Mouse (Mus musculus): ENCODE measurements around the gene Snx13. TPM values are rescaled to one million over a fixed set of nuclear protein-coding genes. Genes with fewer than 3 reads are reported as not detected.

Snx13 gene
- polyA plus RNA-seq, 1 experiment from 2014 or later, result 28.5 TPM

DNA sequence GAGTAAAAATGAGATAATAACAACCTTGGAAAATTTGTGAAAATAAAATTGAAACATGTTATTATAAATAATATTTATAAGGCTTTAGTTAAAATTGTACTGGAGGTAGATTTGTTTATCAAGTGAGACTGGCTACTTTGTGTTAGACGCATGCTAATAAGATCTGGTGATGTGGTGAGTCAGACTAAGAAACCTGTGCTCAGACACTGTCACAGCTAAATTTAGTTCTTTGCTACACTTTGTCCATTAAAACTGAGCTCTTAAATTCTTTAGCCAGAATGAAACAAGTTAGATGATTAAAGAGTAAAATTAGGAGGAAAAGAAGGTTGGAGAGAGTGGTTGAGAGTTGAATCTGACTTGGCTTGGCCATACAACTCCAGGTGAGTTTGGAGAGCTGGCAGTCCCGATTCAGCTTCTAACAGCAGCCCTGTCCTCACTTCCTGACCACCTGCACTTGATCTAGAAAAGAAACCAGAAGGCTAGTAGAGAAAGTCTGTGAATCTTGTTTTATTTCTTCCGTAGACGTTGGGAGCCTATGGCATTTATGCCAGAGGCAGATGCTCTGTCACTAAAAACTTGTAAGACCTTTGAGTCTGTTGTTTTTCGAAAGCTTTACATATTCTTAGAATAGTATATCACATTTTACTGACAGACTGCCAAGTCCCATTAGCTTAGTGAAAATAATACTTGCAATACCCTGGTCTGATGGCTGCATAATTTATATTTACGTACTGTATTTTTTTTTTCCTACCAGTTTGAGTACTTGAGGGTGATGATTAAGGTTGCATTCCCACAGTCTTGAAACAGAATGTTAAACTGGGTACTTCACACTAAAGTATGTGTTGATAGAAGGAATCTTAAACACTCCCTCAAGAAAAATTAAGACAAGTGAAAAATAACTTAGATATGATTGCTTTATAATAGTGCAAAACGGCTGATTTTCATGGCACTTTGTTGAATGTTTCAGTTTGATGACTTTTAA is 8.4 kb downstream of the Snx13 start:
- no peak for ATAC-seq (ENCODE audit: insufficient read depth, low FRiP score)
- WGBS, result 68% methylated on average over 7 of the region's 7 CpGs
- no peaks in the 10 kb centered on the region for H3K36me3 ChIP-seq (ENCODE audit: control insufficient read depth, insufficient read depth, low read length)
- H3K9me3 ChIP-seq (replicated peaks; ENCODE audit: control insufficient read depth, low read length), result no peaks in the 10 kb centered on the region
- H3K27ac ChIP-seq (ENCODE audit: low read length), result no peak overlapping the region
- no peaks in the 10 kb centered on the region for H3K27me3 ChIP-seq (ENCODE audit: control insufficient read depth, insufficient read depth, low read length)
- H3K4me3 ChIP-seq (replicated peaks; ENCODE audit: low read length), result no peak overlapping the region
- no peak overlapping the region for H3K9ac ChIP-seq (ENCODE audit: low read length)
- H3K4me1 ChIP-seq (ENCODE audit: control insufficient read depth, insufficient read depth, low read length), result peaks cover 7% of the 10 kb centered on the region; the same call in 1 of the 2 replicates
- H3K4me2 ChIP-seq (ENCODE audit: low read depth, low read length), result no peak overlapping the region

DNA sequence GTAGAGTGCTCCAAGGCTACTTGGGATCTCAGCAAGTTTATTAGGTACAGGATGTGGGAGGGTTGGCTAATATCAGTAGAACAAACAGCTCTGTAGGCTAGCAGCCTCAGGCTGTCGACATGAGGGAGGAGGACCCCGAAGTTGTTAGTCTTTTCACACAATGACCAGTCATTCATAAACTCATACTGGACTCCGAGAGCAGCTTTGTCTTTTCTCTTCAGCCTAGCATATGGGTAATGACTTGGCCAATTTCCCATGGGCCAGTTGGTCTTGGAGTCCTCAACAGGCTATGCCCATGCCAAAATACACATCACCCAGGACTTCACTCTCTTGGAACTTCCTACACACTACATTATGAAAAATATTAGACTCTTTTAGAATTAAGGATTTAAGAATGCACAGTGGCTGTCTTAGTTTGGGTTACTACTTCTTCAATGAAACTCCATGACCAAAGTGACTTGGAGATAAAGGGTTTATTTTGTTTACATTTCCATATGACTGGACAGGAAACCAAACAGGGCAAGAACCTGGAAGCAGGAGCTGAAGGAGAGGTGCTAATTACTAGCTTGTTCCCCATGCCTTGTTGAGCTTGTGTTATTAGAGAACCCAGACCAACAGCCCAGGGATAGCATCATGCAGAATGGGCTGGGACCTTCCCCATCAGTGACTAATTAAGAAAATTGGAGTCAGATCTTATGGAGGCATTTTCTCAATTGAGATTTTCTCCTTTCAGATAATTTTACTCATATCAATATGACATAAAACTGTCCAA is 16.9 kb downstream of the Snx13 start:
- 52% methylated on average over 3 of the region's 3 CpGs for WGBS

DNA sequence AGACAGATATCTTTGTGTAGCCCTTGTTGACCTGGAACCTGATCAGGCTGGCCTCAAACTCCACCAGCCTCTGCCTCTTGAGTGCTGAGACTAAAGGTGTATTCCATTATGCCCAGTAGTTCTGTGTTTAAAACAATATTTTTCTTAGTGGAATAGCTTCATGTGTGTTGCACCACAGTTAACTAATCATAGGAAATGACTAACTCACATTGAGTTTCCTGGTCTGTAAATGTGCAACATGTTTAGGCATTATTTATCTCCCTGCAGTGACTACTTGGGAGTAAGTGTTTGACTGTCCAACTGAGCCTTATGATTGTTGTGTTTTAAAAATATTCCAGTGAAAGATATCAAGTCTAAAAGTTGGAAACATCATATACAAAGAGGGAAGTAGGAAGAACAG is 20.6 kb downstream of the Snx13 start:
- H3K27ac ChIP-seq (ENCODE audit: low read length), result no peak overlapping the region
- no peak overlapping the region for H3K4me3 ChIP-seq (replicated peaks; ENCODE audit: low read length)
- ATAC-seq (ENCODE audit: insufficient read depth, low FRiP score), result no peak
- H3K4me2 ChIP-seq (ENCODE audit: low read depth, low read length), result no peak overlapping the region
- H3K9ac ChIP-seq (ENCODE audit: low read length), result no peak overlapping the region
- no peaks in the 10 kb centered on the region for H3K9me3 ChIP-seq (replicated peaks; ENCODE audit: control insufficient read depth, low read length)
- H3K36me3 ChIP-seq (ENCODE audit: control insufficient read depth, insufficient read depth, low read length), result no peaks in the 10 kb centered on the region
- H3K4me1 ChIP-seq (ENCODE audit: control insufficient read depth, insufficient read depth, low read length), result no peaks in the 10 kb centered on the region
- H3K27me3 ChIP-seq (ENCODE audit: control insufficient read depth, insufficient read depth, low read length), result no peaks in the 10 kb centered on the region

More for the DNA sequence above, 16.9 kb downstream of the Snx13 start:
- no peaks in the 10 kb centered on the region for H3K27me3 ChIP-seq (ENCODE audit: control insufficient read depth, insufficient read depth, low read length)
- no peaks in the 10 kb centered on the region for H3K36me3 ChIP-seq (ENCODE audit: control insufficient read depth, insufficient read depth, low read length)
- H3K4me3 ChIP-seq (replicated peaks; ENCODE audit: low read length), result no peak overlapping the region
- H3K27ac ChIP-seq (ENCODE audit: low read length), result no peak overlapping the region
- no peak overlapping the region for H3K4me2 ChIP-seq (ENCODE audit: low read depth, low read length)
- no peak overlapping the region for H3K9ac ChIP-seq (ENCODE audit: low read length)
- no peak for ATAC-seq (ENCODE audit: insufficient read depth, low FRiP score)
- H3K9me3 ChIP-seq (replicated peaks; ENCODE audit: control insufficient read depth, low read length), result no peaks in the 10 kb centered on the region
- no peaks in the 10 kb centered on the region for H3K4me1 ChIP-seq (ENCODE audit: control insufficient read depth, insufficient read depth, low read length)

DNA sequence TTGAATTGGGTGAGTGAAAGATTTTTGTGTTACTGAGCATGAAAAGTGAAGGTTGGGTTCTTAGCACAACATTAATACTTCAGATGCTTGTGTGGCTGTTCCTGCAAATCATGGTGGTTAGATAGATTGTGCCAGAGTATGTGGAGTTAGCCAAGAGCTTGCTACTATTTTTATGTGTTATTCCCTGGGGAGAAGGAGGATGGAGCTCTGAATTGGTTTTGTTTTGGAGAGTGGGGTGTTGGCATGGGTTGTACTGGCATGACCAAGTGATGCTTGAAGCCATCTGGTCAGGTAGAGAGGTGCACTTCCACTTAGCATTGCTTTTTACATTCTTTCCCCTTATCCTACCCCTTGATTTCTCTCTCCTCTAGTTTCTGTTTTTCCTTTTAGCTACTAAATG is 24.4 kb downstream of the Snx13 start:
- H3K27me3 ChIP-seq (ENCODE audit: control insufficient read depth, insufficient read depth, low read length), result no peaks in the 10 kb centered on the region
- H3K9me3 ChIP-seq (replicated peaks; ENCODE audit: control insufficient read depth, low read length), result no peaks in the 10 kb centered on the region
- no peak overlapping the region for H3K27ac ChIP-seq (ENCODE audit: low read length)
- no peaks in the 10 kb centered on the region for H3K36me3 ChIP-seq (ENCODE audit: control insufficient read depth, insufficient read depth, low read length)
- no peak overlapping the region for H3K4me3 ChIP-seq (replicated peaks; ENCODE audit: low read length)
- H3K9ac ChIP-seq (ENCODE audit: low read length), result no peak overlapping the region
- H3K4me1 ChIP-seq (ENCODE audit: control insufficient read depth, insufficient read depth, low read length), result no peaks in the 10 kb centered on the region
- no peak overlapping the region for H3K4me2 ChIP-seq (ENCODE audit: low read depth, low read length)
- no peak for ATAC-seq (ENCODE audit: insufficient read depth, low FRiP score)

DNA sequence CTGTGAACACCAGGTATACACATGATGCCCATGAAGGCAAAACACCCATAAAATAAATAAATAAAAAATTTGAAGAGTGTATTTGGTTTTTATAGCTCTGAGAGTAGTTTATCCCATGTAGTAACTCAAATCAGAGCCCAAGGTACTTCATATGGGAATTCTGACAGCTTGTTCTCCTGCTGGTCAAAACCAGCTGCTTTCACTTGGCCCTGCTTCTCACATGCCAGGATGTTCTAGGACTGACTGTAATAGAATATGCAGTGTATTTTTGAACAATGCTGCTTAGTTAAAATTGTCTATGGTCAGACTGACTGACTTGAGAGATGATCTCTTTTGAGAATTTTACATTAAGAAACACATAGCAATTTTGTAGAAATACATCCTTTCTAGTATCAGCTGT is 25.2 kb downstream of the Snx13 start:
- Histone ChIP-seq H3K27me3 (ENCODE audit: control insufficient read depth, insufficient read depth, low read length) (no peaks in the 10 kb centered on the region), H3K9ac (ENCODE audit: low read length) (no peak overlapping the region), H3K27ac (ENCODE audit: low read length) (no peak overlapping the region), H3K36me3 (ENCODE audit: control insufficient read depth, insufficient read depth, low read length) (no peaks in the 10 kb centered on the region), H3K4me3 (replicated peaks; ENCODE audit: low read length) (no peak overlapping the region), H3K4me2 (ENCODE audit: low read depth, low read length) (no peak overlapping the region), H3K4me1 (ENCODE audit: control insufficient read depth, insufficient read depth, low read length) (no peaks in the 10 kb centered on the region), H3K9me3 (replicated peaks; ENCODE audit: control insufficient read depth, low read length) (no peaks in the 10 kb centered on the region)
- ATAC-seq (ENCODE audit: insufficient read depth, low FRiP score), result no peak

DNA sequence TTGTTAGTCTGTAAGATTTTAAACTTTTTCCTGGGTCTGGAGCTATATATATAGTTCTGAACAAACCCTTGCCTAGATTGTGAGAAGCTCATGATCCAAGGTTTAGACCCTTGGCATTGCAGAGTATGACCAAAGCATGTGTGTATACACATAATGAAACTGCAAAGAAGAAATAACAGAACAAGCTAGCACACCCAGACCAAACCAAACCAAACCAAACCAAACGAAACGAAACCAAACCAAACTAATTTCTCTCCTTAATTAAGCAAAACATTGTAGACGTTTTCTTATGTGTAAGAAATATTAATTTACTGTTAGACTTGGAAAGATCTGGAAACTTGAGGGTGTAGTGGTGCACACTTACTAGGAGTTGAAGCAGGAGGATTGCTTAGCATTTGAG is 29.0 kb downstream of the Snx13 start:
- Histone ChIP-seq H3K4me3 (replicated peaks; ENCODE audit: low read length) (no peak overlapping the region), H3K9ac (ENCODE audit: low read length) (no peak overlapping the region), H3K9me3 (replicated peaks; ENCODE audit: control insufficient read depth, low read length) (no peaks in the 10 kb centered on the region), H3K36me3 (ENCODE audit: control insufficient read depth, insufficient read depth, low read length) (no peaks in the 10 kb centered on the region), H3K4me2 (ENCODE audit: low read depth, low read length) (no peak overlapping the region), H3K27me3 (ENCODE audit: control insufficient read depth, insufficient read depth, low read length) (no peaks in the 10 kb centered on the region), H3K4me1 (ENCODE audit: control insufficient read depth, insufficient read depth, low read length) (no peaks in the 10 kb centered on the region), H3K27ac (ENCODE audit: low read length) (no peak overlapping the region)
- ATAC-seq (ENCODE audit: insufficient read depth, low FRiP score), result no peak
- WGBS, result 84% methylated on average over 3 of the region's 3 CpGs

DNA sequence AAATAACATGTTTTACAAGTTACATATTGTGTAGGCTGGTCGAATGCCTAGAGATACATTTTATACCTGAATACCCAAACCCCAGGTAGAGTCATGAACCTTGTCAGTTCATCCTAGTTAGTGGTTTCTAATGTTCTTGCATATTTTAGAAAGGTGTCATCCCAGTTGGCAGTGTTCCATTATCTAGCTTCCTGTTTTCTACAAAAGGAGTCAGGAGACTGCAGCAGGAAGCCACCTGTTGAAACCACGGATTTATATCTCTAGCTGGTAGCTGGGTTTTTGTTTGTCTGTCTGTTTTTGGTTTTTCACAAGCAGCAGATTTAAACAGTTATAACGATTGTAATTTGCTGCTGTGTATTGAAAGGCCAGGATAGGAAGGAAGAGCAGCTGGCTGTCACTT is 76.6 kb downstream of the Snx13 start:
- Histone ChIP-seq H3K36me3 (ENCODE audit: control insufficient read depth, insufficient read depth, low read length) (no peaks in the 10 kb centered on the region), H3K9ac (ENCODE audit: low read length) (no peak overlapping the region), H3K27me3 (ENCODE audit: control insufficient read depth, insufficient read depth, low read length) (no peaks in the 10 kb centered on the region), H3K4me1 (ENCODE audit: control insufficient read depth, insufficient read depth, low read length) (no peaks in the 10 kb centered on the region), H3K27ac (ENCODE audit: low read length) (no peak overlapping the region), H3K4me2 (ENCODE audit: low read depth, low read length) (no peak overlapping the region), H3K9me3 (replicated peaks; ENCODE audit: control insufficient read depth, low read length) (no peaks in the 10 kb centered on the region), H3K4me3 (replicated peaks; ENCODE audit: low read length) (no peak overlapping the region)
- 58% methylated on average over 3 of the region's 3 CpGs for WGBS
- no peak for ATAC-seq (ENCODE audit: insufficient read depth, low FRiP score)

DNA sequence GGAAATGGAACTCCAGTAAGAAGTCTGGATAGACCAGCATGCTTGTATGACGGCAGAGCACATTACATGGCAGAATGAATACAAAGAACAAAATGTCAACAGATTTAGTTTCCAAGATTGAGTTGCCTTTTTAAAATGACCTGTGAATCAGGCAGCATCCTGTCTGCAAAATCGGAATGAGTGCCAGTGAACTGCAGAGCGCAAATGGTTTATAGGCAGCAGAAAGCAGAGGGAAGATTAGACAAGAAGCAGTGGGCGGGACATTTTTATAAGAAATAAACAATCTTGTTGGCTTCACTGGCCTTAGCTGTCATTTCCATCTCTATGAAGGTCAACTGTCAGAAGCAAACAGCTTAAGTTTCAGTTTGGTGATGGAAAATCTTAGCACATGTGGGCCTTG is 106.2 kb downstream of the Snx13 start:
- WGBS, result 57% methylated on average over 4 of the region's 4 CpGs
- ATAC-seq (ENCODE audit: insufficient read depth, low FRiP score), result no peak

DNA sequence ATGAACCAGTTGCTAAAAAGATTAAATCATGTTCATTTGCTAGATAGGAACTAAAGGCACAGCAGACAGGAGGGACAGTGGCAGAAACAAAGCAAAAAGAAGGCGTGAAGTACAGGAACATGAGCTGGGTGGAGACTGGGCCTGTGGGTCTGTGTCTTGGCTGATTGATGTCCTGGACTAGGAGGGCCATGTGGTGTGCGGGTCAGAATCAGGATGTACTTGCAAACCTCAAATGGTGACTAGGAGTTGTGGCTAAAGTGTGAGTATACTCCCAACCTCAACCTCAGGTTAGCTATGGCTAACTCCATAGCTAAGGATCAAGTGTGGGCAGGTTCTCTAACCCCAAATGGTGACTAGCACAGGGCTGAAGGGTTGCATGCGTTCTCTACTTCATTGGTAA is 107.2 kb downstream of the Snx13 start:
- Histone ChIP-seq H3K9ac (ENCODE audit: low read length) (no peak overlapping the region), H3K4me2 (ENCODE audit: low read depth, low read length) (no peak overlapping the region), H3K27ac (ENCODE audit: low read length) (no peak overlapping the region), H3K9me3 (replicated peaks; ENCODE audit: control insufficient read depth, low read length) (no peaks in the 10 kb centered on the region), H3K4me1 (ENCODE audit: control insufficient read depth, insufficient read depth, low read length) (no peaks in the 10 kb centered on the region), H3K4me3 (replicated peaks; ENCODE audit: low read length) (no peak overlapping the region), H3K27me3 (ENCODE audit: control insufficient read depth, insufficient read depth, low read length) (no peaks in the 10 kb centered on the region), H3K36me3 (ENCODE audit: control insufficient read depth, insufficient read depth, low read length) (no peaks in the 10 kb centered on the region)
- ATAC-seq (ENCODE audit: insufficient read depth, low FRiP score), result no peak
- WGBS, result 51% methylated on average over 3 of the region's 3 CpGs

More for the DNA sequence above, 106.2 kb downstream of the Snx13 start:
- Histone ChIP-seq H3K4me1 (ENCODE audit: control insufficient read depth, insufficient read depth, low read length) (no peaks in the 10 kb centered on the region), H3K27ac (ENCODE audit: low read length) (no peak overlapping the region), H3K9ac (ENCODE audit: low read length) (no peak overlapping the region), H3K4me3 (replicated peaks; ENCODE audit: low read length) (no peak overlapping the region), H3K9me3 (replicated peaks; ENCODE audit: control insufficient read depth, low read length) (no peaks in the 10 kb centered on the region), H3K27me3 (ENCODE audit: control insufficient read depth, insufficient read depth, low read length) (no peaks in the 10 kb centered on the region), H3K36me3 (ENCODE audit: control insufficient read depth, insufficient read depth, low read length) (0 out of 2 replicates have a peak, but pooled peaks cover 2% of the 10 kb centered on the region), H3K4me2 (ENCODE audit: low read depth, low read length) (no peak overlapping the region)
